Mouse (Mus musculus): Measurements from ENCODE around the gene Ppie.

Ppie gene

DNA sequence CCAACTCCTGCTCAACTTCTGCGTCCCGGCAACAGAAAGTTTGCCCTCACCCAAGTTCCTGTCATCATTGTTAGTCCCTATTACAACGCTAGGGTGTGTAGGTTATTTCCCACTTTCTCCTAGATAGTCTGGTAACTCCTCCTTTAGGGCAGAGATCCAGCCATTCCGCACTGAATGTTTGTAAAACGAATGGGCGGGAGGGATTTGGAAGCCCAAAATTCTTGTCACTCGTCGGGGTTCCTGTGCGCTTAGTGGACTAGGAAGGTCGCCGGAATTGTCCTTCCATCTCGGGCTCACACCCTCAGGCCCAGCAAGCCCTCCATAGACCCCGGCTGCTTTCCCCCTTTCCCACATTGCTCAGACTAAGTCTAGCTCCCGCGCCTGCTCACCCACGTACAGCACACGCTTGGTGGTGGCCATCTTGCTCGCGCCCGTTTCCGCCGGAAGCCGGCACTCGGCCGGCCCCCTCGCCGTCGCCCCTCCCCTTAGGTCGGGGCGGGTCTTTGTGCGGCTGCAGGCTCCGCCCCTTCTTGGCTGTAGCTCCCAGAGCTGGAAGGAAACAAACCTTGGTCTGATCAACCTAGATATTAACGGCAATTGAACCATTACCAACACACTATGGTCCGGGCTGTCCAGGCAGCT is at the start of gene Ppie:
Ppie (minus strand) TSS at position 439 of the 642 bp plus-strand sequence.
- in situ Hi-C loops (cut with MboI, MseI): loop anchor here in 1 of 2 experiments (25.0 kb wide), 1 partner anchor 773 kb away; the partner anchor contains the start of genes 4930535I16Rik, Mycbp and Rragc

DNA sequence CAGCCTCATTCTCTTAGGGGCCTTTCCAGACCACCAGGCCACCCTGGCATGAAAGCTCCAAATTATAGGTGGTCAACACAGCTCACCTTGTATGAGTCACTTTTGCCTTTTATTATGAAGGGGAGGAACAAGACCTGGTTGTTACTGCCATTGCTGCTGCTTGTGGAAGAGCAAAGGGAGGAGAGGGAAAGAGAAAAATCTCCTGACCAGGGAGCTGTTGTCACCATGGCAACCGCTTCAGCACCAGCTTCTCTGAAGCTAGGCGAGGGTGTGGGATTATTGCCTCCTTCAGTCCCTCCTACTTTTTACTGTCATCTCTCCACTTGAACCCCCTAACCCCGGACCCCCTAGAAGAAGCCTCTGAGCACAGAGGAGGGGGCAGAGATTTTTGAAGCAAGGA is 45.1 kb upstream of the Ppie start:
- in situ Hi-C loops (cut with MboI, MseI): no loop called here

DNA sequence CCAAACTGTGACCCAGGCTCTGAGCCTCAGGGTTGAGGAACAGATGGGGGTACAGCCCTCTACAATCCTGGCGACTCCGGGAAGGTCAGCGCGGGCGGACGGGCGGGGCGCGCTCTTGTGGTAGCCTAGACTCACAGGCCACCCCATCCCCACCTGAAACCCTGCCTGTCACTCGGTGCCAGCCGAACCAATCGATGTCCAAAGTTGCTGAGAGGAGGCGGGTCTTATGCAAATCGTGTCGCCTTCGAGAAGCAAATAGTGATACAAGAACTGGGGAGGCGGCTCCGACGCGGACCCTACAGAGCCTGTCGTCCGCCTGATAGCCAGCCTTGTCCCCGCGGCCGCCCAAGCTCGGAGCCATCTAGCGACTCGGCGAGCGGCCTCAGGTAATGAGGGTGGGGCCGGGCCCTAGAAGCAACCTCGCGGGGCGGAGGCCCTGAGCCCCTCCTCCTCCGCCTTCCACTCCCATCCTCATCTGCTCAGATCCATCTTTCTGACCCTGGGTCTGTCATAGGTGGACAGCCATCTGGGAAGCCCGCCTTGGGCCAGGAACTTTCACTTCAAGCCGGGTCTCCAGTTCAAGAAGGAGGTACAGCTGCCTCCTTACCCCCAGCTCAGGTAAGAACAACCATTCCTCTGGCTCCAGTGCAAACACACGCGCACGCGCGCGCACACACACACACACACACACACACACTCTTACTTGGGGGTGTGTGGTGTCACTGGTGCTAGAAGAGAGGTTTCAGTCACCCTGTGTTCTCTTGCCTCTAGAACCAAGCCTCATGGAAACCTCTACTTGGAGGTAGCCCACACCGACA is 43.7 kb upstream of the Ppie start:
- in situ Hi-C loops (cut with MboI, MseI): no loop called here

DNA sequence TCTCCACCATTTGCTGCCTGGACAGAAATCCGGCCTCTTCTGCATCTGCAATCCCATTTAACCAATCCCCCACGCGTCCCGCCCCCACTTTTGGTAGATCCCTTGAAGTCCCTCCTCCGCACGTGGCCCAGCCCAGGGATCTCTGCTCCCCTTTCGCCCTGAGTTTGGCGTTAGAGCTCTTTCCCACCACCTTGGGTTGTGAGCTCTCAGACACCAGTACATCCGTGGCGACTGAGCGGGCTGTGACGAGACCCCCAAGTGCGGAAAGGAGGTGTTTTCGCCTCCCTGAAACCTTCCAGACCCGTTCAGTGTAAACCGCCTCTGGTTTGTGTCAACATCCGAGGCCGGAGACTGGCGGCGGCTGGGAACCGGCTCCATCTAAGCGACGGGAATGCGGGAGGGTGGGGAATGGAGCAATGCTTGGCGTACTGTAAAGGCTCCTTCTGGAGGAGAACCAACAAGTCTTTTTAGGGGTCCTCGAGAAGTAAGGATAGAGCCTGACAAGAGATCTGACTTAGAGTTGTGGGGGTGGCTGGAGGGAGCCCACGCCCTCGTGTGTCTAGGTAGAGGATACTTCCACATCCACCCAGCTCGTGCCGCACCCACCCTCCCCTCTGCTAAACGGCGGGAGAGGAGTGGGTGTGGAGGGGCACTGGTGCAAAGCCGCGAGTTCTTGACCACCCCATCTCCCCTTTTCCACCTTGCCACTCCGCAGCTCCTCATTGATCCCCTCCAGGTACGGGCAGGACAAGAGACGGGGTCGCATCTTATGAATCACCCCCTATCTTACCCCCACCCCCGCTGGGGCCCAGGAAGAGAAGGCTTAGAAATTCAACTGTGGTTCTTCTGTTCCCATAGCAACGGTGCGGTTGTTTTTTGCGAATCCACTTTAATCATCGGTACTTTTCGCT is 42.8 kb upstream of the Ppie start, which contains the start of gene Hpcal4:
Hpcal4 (plus strand) TSS at position 900 of the 911 bp plus-strand sequence.
- in situ Hi-C loops (cut with MboI, MseI): no loop called here

DNA sequence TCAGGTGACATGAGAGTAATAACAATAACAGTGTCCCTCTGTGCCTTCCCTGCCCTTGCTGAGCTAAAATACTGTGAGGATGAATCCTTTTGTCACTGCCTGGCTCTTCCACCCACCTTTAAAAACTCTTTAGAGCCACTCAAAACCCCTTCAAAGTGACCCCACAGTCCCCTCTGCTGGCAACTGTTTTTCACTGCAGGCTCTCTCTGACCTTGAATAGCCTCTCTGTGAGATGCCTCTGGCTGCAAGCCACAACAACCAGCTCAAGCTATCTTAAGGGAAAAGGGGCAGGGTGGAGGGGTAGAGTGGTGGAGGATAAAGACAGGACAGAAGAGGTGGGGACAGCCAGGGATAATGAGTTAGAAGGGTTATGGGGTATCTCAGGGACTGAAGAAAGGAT is 32.1 kb upstream of the Ppie start:
- in situ Hi-C loops (cut with MboI, MseI): no loop called here

DNA sequence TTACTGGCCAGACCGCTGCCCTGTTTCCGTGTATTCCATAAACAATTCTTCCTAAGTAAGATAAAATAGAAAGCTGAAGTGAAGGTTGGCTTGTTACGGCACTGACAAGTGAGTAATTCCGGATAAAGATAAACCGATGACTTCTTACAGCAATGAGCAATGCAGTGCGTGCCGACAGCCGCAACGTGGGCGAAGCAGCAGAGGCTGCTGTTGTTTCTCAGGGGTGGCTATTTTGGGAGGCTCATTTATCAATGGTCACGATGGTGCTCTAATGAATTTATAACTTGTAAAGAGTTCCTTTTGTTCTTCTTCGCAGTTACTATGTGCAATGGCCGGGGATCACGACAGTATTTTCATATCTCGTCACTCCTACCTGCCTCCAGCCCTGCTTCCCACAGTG is 24.4 kb upstream of the Ppie start:
- in situ Hi-C loops (cut with MboI, MseI): loop anchor here in 1 of 2 experiments (5.0 kb wide), 1 partner anchor 93 kb away; no protein-coding TSS in a partner anchor

DNA sequence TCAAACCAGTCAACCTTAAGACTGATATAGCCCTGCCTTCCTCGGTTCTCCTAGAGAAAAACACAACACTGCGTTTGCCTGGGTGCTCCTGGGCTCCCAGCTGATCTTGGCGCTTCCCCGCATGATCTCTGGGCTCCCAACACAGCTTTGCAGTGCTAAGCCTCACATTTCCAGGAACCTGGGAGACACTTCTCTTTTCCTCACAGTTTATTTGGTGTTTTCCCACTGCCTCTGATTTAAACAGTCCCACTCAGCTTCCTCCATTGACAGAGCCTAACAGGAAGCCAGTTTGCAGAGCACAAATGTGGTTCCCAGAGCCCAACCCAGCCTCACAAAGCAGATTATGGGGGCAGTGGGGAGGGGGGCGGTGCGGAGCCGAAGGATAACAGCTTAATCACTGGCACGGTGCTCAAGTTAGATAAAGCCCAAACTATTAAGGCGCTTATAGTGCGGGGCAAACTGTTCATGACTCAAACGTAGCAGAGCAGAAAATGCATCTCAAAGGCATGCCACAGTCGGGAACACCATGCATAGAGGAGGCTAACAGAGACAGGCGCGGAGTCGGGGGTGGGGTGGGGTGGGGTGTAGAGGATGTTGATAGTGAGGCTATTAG is 22.7 kb upstream of the Ppie start:
- in situ Hi-C loops (cut with MboI, MseI): loop anchor here in 1 of 2 experiments (5.0 kb wide), 1 partner anchor 95 kb away; no protein-coding TSS in a partner anchor

DNA sequence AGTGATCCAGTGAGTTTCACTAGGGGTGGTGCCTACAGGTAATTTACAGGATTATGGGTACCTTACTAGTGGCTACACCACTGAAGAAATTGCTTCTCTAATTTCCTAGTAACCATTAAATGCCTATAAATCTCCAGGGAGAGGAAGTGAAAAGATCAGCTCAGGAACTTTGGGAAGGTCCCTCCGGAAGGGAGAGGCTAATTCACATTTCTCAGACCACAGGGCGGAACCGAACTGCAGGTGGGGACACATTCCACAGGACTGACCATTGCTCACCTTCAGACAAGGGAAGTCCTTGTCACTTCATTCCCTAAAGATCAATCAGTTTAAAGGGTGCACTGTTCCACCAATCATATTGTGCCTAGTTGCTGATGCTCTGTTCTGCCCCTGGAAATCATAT is 21.5 kb upstream of the Ppie start:
- in situ Hi-C loops (cut with MboI, MseI): loop anchor here in 1 of 2 experiments (5.0 kb wide), 1 partner anchor 96 kb away; no protein-coding TSS in a partner anchor

DNA sequence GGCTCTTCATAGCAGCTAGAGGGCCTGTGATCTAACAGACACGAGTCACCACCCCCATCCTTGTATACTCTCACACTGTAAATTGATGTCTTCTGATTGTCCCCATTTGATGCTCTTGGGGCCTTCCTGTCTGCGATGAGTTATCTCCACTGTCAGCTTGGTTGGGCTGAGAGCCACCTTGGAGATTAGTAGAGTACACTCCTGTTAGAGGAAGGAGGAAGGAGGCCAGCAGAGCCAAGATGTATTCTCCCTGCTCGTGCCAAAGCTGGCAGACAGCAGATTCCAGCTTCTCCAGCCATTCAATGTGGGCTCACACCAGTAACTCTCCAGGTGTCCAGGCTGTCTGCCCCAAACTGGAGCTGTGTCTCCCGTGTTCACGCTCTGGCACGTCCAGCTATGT is 20.8 kb upstream of the Ppie start:
- in situ Hi-C loops (cut with MboI, MseI): loop anchor here in 1 of 2 experiments (5.0 kb wide), 1 partner anchor 97 kb away; no protein-coding TSS in a partner anchor

DNA sequence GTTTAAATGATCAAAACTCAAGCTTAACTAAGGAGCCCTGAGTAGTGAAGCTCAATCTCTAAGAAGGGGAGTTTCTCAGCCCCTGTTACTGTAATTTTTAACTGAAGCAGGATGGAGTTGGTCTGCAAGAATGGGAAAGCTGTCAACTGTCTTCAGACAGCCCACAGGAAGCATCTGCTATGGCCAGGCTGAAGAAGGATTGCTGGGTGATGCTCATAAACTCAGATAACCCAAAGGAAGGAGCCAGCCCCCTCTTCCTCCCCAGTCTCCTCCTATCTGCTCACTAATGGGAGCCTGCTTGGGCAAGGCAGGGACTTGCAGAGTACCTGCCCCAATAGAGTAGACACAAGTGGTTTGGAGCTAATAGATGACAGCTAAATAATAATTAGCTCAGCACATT is 16.1 kb upstream of the Ppie start:
- in situ Hi-C loops (cut with MboI, MseI): loop anchor here in 1 of 2 experiments (5.0 kb wide), 1 partner anchor 36 kb away; no protein-coding TSS in a partner anchor

DNA sequence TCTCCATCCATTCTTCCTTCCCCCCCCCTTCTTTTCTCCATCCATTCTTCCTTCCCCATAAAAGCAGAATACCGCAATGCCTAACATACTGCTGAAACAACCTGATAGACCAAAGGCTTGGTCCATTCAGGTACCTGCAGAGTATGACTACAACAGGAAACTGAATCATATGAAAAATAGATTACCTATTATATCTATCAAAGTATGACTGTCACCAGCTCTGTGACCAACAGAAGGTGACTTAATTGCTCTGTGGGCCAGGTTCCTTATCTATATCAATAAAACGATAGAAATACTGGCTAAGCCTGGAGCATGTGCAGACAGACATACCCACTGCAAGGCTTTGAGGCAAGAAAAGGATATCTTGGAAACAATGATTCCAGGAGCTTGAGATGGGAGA is 15.7 kb upstream of the Ppie start:
- in situ Hi-C loops (cut with MboI, MseI): loop anchor here in 1 of 2 experiments (5.0 kb wide), 1 partner anchor 37 kb away; no protein-coding TSS in a partner anchor

DNA sequence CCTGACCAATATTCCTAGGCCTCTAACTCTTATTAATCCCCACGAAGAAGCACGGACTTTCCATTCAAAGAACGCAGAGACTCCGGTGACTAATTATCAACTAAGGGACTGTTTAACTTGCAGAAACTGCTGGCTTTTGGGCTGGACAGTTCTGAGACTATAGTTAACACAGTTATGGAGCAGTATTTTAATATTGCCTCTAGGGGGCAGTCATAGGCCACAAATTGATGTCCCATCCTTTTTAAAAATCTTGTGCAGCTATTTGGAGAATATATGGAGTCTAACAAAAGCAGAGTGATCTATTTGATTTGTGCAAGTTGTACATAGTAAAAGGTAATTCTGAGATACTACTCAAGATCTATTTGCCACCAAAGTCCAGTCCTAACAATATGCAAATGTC is 15.3 kb upstream of the Ppie start:
- in situ Hi-C loops (cut with MboI, MseI): loop anchor here in 1 of 2 experiments (5.0 kb wide), 1 partner anchor 37 kb away; no protein-coding TSS in a partner anchor

DNA sequence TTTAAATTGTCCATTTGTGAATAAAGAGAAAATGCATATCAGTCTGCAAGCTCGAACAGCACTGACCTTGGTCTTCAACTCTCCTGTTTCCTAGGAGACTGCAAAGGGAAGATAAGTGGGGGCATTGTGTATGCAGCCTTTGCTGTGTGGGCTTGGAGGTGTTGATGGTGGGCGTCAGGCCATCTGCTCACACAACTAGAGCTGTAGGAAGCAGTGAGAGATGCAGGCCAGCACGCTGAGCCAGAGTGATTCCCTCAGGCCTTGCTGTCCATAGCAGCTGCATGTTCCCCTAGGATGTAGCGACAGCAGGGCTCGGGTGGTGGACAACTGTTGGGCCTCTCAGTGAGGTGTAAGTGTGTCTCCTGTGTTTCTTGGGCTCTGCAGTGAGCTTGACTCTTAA is 13.2 kb upstream of the Ppie start:
- in situ Hi-C loops (cut with MboI, MseI): no loop called here

DNA sequence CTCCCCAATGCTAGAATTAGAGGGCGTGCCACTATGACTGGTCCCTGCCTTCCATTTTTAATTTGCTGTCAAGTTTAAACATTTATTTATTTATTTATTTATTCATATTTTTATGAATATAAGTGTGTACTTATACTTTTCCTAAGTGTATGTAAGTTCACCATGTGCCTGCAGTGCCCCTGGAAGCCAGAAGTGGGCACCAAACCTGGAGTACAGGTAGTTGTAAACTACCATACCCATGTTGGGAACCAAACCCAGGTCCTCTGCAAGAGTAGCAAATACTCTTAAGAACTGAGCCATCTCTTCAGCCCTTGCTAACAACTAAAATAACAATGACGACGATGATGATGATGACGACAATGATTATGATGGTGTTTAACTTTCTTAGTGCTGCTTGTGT is 12.3 kb upstream of the Ppie start:
- in situ Hi-C loops (cut with MboI, MseI): no loop called here

DNA sequence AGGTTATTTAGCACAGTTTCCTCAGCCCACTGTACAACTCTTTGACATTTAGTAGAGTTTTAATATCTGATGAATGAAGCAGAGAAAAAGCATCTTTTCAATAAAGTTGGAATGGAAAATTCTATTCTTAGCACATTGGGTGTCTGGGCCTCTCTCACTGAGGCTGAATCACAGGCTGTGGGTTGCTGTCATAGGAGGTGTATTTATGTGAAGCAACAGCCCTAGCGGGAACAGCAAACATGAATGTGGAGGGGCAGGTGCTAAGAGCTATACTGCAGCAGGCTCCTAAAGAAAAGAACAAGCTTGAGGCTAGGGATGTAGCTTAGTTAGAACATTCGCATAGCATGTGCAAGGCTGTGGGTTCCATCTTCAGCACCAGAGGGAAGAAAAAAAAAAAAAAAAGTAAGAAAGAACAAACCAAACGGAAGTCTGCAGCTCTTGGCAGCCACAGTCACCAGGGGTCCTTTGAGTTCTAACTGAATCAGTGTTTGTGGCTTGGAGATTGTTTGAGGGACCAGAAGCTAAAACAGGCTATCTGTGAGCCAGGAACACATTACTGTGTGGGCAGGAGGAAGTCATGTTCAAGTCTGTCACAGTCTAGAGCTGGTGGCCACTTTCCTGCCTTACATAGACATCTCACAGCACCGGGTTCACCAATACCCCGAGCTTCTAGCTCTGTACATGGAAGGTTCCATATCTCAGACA is 7.8 kb upstream of the Ppie start:
- in situ Hi-C loops (cut with MboI, MseI): loop anchor here in 1 of 2 experiments (25.0 kb wide), 1 partner anchor 765 kb away; the partner anchor contains the start of genes 4930535I16Rik, Mycbp and Rragc

DNA sequence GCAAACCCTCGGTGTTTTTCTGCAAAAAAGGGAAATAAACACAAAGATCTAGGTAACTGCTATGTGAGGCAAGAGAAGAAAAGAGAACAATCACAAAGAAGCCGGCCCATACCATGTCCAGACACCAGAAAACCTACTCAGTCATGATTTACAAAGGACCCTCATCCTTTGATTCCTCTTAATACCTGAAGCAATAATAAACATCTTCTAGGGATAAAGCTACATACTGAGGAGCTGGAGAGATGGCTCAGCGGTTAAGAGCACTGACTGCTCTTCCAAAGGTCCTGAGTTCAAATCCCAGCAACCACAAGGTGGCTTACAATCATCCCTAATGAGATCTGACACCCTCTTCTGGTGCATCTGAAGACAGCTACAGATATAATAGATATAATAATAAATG is 2.2 kb downstream of the Ppie start:
- in situ Hi-C loops (cut with MboI, MseI): loop anchor here in 1 of 2 experiments (25.0 kb wide), 1 partner anchor 775 kb away; the partner anchor contains the start of genes 4930535I16Rik, Mycbp and Rragc

DNA sequence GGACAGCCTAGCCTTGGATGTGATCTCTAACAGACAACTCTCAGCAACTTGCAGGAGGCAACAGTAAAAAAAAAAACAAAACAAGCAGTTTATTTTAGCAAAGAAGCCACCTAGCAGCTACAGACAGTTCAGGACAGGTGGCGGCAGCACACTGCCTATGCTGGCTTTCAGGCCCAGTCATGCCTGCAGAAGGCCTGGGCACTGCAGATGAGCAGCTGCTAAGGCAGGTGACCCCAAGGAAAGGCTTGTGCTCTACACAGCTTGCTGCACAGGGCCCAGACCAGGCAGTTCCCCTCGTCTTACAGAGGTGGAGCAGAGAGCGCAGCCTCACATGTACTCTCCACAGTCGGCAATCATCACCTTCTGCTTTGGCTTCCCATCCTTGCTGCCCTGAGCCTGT is 12.7 kb downstream of the Ppie start:
- in situ Hi-C loops (cut with MboI, MseI): loop anchor here in 1 of 2 experiments (25.0 kb wide), 1 partner anchor 785 kb away; the partner anchor contains the start of genes 4930535I16Rik, Mycbp and Rragc

DNA sequence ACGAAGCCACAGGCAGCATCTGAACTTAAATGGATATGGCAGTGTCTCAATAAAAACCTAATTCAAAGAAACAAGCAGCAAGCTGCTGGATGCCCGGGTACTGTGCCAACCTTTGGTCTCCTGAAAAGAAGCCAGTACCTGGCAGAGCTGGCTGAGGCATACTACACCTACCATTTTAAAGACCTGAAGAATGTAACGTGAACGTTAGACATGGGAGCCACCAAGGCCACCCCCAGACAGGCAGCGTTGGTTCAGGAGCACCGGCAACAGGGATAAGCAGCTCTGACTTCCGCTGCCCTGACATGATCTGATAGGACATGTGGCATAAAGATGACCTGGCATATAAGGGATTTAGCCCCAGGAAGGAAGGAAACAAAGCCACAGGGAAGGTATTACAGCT is 13.1 kb downstream of the Ppie start:
- in situ Hi-C loops (cut with MboI, MseI): loop anchor here in 1 of 2 experiments (25.0 kb wide), 1 partner anchor 786 kb away; the partner anchor contains the start of genes 4930535I16Rik, Mycbp and Rragc

DNA sequence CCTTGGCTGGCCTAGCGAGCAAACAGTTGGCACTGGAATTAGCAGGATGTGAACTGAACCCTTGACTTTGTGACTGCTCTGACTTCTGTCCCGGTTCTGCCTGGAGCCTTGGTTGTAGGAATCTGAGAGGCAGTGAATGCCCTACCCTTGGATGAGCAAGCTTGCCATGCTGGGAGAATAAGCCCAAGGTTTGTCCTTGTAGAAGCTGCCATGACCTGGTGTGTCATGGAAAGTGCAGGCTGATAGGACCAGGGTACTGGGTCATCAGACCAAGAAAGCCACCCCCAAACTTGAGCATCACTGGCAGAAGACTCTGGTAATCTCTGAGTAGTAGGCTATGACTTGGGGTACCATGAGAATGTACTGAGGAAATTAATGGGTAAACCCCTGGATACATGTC is 18.5 kb downstream of the Ppie start:
- in situ Hi-C loops (cut with MboI, MseI): no loop called here

DNA sequence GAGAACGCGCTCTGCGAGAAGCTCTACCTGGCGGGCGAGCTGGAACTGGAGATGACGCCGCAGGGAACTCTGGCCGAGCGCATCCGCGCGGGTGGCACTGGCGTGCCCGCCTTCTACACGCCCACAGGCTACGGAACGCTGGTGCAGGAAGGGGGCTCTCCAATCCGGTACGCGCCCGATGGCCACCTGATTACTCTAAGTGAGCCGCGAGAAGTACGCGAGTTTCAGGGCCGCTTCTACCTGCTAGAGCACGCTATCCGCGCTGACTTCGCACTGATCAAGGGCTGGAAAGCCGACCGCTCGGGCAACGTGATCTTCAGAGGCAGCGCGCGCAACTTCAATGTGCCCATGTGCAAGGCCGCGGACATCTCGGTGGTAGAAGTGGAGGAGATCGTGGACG is 23.1 kb downstream of the Ppie start:
- in situ Hi-C loops (cut with MboI, MseI): loop anchor here in 1 of 2 experiments (5.0 kb wide), 1 partner anchor 206 kb away; the partner anchor contains the start of gene Oxct2a

Data from T-helper 17 cell (primary cell).